Mouse (Mus musculus) lung, adult 2 months (tissue): ENCODE measurements around the gene Ccdc162.

Source experiments
- CTCF ChIP-seq: fragments of 200-500 bp; IDR thresholded peaks from 2 replicates; pipeline ENCODE4 v1.5.1; 2011; ENCODE audit warnings: mild to moderate bottlenecking, low read length, control low read depth; ENCODE audit not compliant: insufficient read depth
- POLR2A ChIP-seq: fragments of 200-500 bp; IDR thresholded peaks from 2 replicates; pipeline ENCODE4 v1.6.1; 2011; ENCODE audit warnings: low read depth, mild to moderate bottlenecking, control low read depth, low read length, borderline replicate concordance; ENCODE audit errors: extremely low read depth

GRCm38 (mm10) chr10:41580441-41580840, 136.0 kb downstream of the Ccdc162 start:
- TF ChIP-seq CTCF (no peak), POLR2A (no peak)
